Mouse (Mus musculus) gastrocnemius, postnatal 25 days (tissue): ENCODE data around the gene Dnah11. TPM values are rescaled to one million over a fixed set of nuclear protein-coding genes. Genes with fewer than 3 reads are reported as not detected.

Experiments used
- DNase-seq: peaks from one replicate; pipeline ENCODE4 v3.0.0; 2022
- total RNA-seq, 2 experiments: library from RNA; stranded (reverse); gene quantifications; 1 replicate in 1 of 2; 2 replicates in 1 of 2; pipeline ENCODE4 v1.2.3; 2021

The Dnah11 gene
- total RNA-seq, 2 experiments from 2014 or later: 0.03 TPM; not detected in 1

DNA sequence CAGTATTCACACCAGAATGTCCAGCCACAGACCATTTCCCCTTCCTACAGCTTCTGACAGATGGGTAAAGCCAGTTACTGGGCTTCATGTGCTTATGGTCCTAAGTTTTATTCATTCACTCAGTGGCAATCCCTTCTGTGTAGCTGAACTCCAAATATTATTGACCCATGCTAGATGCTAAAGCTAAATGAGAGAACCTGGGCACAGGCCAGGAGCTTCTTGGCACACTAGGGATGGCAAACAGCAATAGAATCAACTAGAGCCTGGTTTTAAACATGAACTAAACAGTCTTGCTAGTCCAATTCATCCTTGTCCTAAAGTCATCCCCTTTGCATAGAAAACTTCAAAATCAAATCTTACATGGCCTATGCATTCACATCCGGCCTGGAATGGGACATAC lies 113.6 kb downstream of the Dnah11 start:
- no peak for DNase-seq

- DNase-seq: no peak
Observed at GRCm38 (mm10) chr12:118084806-118085205, 114.0 kb downstream of the Dnah11 start.

DNA sequence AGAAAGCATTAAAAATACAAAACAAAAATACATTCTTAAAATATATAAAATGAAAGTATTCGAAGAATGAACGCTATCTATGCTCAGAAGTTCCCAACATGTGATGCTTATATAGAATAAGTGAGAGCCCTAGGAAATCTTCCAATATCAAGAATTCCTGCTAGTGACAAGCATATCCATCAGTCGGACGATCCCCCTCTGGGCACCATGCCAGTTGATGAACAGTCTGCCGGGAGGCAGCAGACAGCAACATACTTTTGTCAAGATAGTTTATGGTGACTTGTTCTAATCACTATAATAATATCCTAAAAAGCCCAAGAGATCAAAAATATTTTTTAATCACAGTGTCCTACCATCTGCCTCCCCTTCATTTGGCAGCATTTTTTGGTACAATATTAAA lies 114.7 kb downstream of the Dnah11 start:
- DNase-seq: no peak

- DNase-seq: no peak
Observed at GRCm38 (mm10) chr12:118080441-118080840, 118.4 kb downstream of the Dnah11 start.

- no peak for DNase-seq
Observed at GRCm38 (mm10) chr12:118078434-118078989, 120.3 kb downstream of the Dnah11 start.

GRCm38 (mm10) chr12:118076802-118077201 lies 122.0 kb downstream of the Dnah11 start:
- no peak for DNase-seq

- DNase-seq: no peak
Observed at GRCm38 (mm10) chr12:118072181-118072872, 126.5 kb downstream of the Dnah11 start.

GRCm38 (mm10) chr12:118071667-118072066 lies 127.2 kb downstream of the Dnah11 start:
- DNase-seq: no peak

DNA sequence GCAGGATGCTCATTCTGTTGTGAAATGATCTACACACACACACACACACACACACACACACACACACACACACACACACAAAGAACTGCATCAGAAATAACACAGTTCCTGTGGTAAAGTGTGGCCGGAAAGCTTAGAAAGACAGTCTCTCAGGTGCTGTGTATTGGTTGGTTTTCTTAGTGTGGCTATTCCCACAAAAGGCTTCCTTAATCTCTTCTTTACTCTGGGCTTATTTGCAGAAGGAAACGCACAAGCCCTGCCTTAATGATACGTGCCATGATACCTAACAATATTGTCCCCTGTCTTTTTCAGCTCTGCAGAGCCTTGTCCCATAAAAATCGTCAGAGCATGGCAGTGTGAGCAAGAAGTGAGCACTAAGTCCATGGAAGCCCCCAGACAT lies 130.1 kb downstream of the Dnah11 start:
- DNase-seq: no peak

GRCm38 (mm10) chr12:118062343-118062742 lies 136.5 kb downstream of the Dnah11 start:
- no peak for DNase-seq

GRCm38 (mm10) chr12:118056876-118057275 lies 142.0 kb downstream of the Dnah11 start:
- DNase-seq: no peak

- no peak for DNase-seq
Observed at GRCm38 (mm10) chr12:118045381-118045780, 153.5 kb downstream of the Dnah11 start.

DNA sequence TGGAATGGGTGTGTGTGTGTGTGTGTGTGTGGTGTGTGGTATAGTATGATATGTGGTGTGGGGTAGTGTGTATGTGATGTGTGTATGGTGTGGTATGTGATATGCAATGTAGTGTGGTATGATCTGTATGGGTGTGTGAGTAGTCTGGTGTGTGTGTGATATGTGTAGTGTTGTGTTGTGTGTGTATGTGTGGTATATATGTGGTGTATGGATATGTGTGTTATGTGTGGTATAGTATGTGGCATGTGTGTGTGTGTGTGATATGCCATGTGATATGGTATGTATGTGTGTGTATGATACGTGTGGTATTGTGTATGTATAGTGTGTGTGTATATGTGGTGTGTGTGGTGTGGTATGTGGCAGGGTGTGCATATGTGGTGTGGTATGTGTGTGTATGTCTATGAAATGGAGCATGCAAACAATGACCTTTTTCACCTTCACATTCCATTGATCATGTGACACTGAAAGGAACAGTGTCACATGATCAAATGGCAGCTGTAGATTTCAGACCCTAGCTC lies 155.7 kb downstream of the Dnah11 start:
- DNase-seq: no peak

DNA sequence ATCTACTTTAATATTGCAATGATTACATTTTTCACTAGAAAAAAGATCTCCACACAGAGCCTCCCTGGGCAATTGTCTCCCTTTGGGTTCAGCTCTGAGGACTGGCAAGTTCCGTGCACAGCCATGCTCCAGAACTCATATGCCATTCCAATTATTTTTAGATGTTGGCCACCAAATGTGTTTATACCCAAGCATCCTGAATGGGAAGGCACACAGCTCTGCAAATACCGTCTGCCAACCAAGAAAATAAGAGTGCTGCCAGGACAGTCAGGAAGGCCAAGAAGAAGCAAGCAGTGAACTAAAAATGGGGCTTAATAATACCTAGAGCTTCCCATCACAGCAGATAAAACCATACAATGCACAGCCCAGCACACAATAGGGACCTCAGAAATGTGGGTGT lies 156.6 kb downstream of the Dnah11 start:
- peak; percentile 47 for DNase-seq

GRCm38 (mm10) chr12:118034990-118035389 lies 163.9 kb downstream of the Dnah11 start:
- no peak for DNase-seq

DNA sequence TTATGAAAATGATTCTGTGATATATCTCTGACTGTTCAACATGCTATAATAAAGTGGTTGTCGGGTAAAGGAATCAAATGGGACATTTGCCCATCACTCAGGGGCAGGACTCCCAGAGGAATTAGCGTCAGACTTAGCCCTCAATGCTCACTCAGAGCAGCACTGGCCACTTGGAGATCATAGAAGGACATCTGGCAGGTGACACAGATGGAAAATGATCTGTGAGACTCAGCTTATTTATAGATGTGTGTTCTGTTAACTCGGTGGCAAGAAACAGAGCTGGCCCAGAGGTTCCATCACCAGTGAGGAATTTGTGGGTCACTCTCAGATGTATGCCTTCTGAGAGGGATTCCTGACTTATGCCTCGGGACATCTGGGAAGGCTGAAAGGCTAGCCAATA lies 173.1 kb downstream of the Dnah11 start:
- peak; percentile 20 for DNase-seq

DNA sequence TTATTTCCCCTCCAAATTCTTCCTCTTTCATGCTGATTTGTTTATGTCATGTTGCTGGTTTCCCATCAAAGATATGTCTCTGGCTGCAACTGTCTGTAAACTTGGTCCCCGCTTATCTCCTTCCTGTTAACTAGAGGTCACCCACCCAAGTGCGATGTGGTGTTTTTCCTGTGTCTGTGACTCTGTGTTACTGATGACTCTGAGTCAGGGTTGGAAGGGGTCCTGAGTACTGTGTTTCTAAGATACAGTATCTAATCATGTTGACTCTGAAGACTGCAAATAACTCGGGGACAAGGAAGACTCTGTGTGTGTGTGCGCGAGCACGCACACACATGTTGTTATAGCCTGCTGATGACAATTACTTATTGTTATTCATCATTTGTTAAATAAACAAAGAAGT lies 179.9 kb downstream of the Dnah11 start:
- DNase-seq: no peak

- DNase-seq: no peak
Observed at GRCm38 (mm10) chr12:118013872-118014271, 185.0 kb downstream of the Dnah11 start.

DNA sequence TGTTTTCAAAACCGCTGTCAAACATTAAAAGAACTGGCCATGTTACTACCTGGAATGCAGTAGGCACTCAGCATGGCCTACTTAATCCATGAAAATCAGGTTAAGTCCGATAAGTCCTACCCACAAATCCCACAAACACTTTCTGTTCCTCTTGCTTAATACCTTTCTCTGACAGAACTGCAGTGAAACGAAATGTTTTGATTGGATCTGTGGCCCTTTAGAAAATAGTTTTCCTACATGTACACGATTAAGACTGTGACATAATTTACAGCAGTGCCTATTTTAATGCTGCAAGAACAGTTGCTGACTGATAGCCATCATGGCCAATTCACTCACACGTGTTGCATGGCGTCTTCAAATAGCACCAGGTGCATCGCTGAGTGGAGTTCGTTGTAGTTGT lies 186.9 kb downstream of the Dnah11 start:
- no peak for DNase-seq

- DNase-seq: no peak
Observed at GRCm38 (mm10) chr12:117994938-117995337, 203.9 kb downstream of the Dnah11 start.

DNA sequence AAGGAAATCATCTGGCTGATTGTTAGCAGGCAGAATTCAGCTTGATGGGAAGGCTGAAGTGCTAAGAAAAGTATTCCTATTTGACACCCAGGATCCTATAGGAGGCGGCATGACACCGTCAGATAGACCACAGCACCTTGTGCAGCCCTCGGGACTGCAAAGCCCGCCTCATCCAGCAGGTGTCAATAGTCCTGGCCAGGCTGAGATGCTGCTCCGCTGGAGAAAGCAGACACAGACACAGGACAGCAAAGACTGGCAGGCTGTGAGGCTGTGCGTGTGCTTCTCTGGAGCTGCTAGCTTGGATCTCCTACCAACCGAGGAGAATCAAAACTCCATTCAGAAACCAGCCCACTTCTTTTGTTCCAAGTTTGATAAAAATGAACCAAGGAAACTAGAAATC lies 205.3 kb downstream of the Dnah11 start:
- peak; percentile 63 for DNase-seq

DNA sequence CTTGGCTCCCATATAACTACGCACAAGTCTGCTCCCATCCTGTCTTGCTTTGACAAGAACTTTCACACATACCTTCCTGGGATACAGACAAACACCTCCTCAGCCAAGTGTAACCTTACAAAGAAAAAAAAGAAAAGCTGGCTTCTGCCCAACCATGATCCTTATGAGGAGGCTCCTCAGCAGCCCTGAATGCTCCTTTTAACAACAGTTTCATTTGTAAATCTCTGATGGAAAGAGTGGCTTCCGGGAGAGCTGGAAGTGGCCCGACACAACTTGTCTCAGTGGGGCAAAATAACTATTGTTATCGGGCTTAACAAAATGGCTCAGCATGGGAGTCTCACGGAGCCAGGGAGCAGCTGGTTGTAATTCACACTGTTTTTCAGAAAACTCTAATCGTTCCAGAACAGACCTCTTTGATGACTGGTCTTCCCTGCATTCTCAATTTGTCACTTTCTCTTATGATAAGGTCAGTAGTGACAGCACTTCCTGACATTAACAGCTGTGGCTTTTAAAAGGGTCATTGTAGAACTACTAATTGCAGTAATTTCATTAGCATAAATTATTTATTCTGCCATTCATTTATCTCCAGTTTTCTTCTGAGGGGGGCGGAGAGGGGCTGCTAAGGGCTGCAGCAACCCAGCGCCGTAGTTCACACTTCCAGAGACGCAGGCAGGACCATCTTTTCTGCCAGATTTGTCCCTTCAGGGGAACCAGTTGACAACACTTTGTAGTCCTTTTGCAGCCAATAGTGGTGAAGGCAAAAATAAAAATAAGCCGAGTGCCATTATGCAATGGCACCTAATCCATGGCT lies 209.6 kb downstream of the Dnah11 start:
- no peak for DNase-seq

DNA sequence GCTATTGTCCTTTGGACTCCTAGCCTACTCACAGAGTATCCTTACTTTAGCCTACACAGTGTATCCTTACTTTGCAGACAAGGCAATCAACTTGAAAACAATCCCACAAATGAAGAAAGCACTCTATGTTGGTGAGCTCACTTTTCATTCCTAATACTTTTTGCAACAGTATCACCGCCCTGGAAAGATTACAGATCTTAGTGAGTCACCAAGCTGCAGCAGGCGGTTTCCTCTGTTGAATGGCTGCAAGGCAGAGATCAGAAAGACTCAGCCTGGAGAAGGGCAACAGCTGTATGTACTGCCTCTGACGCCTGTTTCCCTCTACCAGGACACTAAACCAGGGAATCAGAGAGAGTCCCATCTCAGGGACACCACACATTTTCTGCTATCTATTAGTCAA lies 218.5 kb downstream of the Dnah11 start:
- DNase-seq: no peak
